Comparison of ENCODE assay signal across 9 mouse cellular contexts in genomic region chr6:127945725-127946124, GRCm38 (mm10). TPM values are rescaled to one million over a fixed set of nuclear protein-coding genes. Genes with fewer than 3 reads are reported as not detected.
A peak's percentile ranks its signal among the peaks of the same experiment; 100 is the strongest.
DNase-seq lines count a peak whose midpoint lies in the region; ATAC-seq and TF ChIP-seq lines count a peak whose summit lies in the region.
"Had no signal": no experiment of that assay in that cellular context is flagged by ENCODE, and none has a peak within 500 bp of the region (broad histone marks: within the 10 kb centered on the region; RNA-seq: fewer than 3 reads in every experiment).

No protein-coding gene starts in this region.

- H3K27ac ChIP-seq in liver, postnatal 0 days (ENCODE audit: low read depth) = no peak overlapping the region
- H3K27ac ChIP-seq: liver, embryonic 15.5 days had no signal

- intact Hi-C loops in heart, postnatal 14 days (cut with DNase I) = loop anchor here (2.0 to 5.0 kb wide), 2 partner anchors 329 to 403 kb away; no protein-coding TSS in a partner anchor

- peak; percentile 88 for TF ChIP-seq CTCF in liver, postnatal 0 days (IDR thresholded peaks at IDR 0.05; ENCODE audit: low read depth)

- H3K4me3 ChIP-seq in liver, postnatal 0 days (ENCODE audit: low read depth, low read length) = no peak overlapping the region
- H3K4me3 ChIP-seq: liver, embryonic 15.5 days had no signal

- peak; percentile 29; the same call in 1 of the 2 replicates for ATAC-seq in liver, postnatal 0 days

- no peak overlapping the region for H3K9ac ChIP-seq in liver, postnatal 0 days (replicated peaks)
- H3K9ac ChIP-seq: liver, embryonic 15.5 days had no signal

- H3K4me2 ChIP-seq in liver, postnatal 0 days (ENCODE audit: low read depth, low read length) = no peak overlapping the region
- H3K4me2 ChIP-seq: liver, embryonic 15.5 days had no signal

- DNase-seq in MN1 (ENCODE audit: low spot score) = peak; percentile 59
- peak; percentile 17 for DNase-seq in c-Kit-positive CD71-positive TER-119-negative erythroid progenitor cells, embryonic 14.5 days (ENCODE audit: low read depth)
- DNase-seq in fibroblast of lung, adult 2 months (ENCODE audit: low read depth) = peak; percentile 40
- peak; percentile 71 to 82 for DNase-seq in heart, postnatal 14 days
- peak; percentile 60 to 84 for DNase-seq in kidney, postnatal 36 days
- DNase-seq in liver, postnatal 0 days = peak; percentile 68
- DNase-seq in ovary, postnatal 10 days (ENCODE audit: low spot score) = peak; percentile 55
- DNase-seq in thymus, postnatal 36 days = peak; percentile 33 to 50

- WGBS in liver, postnatal 0 days (ENCODE audit: insufficient replicate concordance) = 57% methylated on average over 9 of the region's 9 CpGs

- no peak for TF ChIP-seq EP300 in liver, postnatal 0 days (IDR thresholded peaks at IDR 0.05; ENCODE audit: low read depth)

- H3K36me3 ChIP-seq in liver, postnatal 0 days (replicated peaks; ENCODE audit: insufficient read depth, low read length) = no peaks in the 10 kb centered on the region
- H3K36me3 ChIP-seq: liver, embryonic 15.5 days had no signal

- no peaks in the 10 kb centered on the region for H3K9me3 ChIP-seq in liver, postnatal 0 days (ENCODE audit: low read length)
- H3K9me3 ChIP-seq: liver, embryonic 15.5 days had no signal

- H3K4me1 ChIP-seq in liver, postnatal 0 days (ENCODE audit: insufficient read depth) = no peaks in the 10 kb centered on the region
- H3K4me1 ChIP-seq: liver, embryonic 15.5 days had no signal

- no peaks in the 10 kb centered on the region for H3K27me3 ChIP-seq in liver, postnatal 0 days (ENCODE audit: insufficient read depth, low read length)
- H3K27me3 ChIP-seq: liver, embryonic 15.5 days had no signal

RNA-seq across cellular contexts. Expression of gene Tspan11, which starts 58.3 kb away (rescaled TPM):
- total RNA-seq in heart, postnatal 14 days (2021) = 1 to 10 TPM; 3.1 to 3.3 TPM
- 0.25 and 0.38 TPM in 2 replicates for polyA plus RNA-seq in liver, postnatal 0 days (2015; fragmentation: Nextera tagmentation; extraction: Ambion mirVana)

Comparison
In these comparisons a context has a peak if more than half of its experiments do, and no peak if none do; other contexts are left out.
1. DNase-seq: peak in every context shown above with its lines; median percentile 76 in heart, postnatal 14 days; 72 in kidney, postnatal 36 days; 68 in liver, postnatal 0 days; 59 in MN1; 55 in ovary, postnatal 10 days; 42 in thymus, postnatal 36 days; 40 in fibroblast of lung, adult 2 months; 17 in c-Kit-positive CD71-positive TER-119-negative erythroid progenitor cells, embryonic 14.5 days.